In genomic region chr10:86842659-86843058, GRCm38 (mm10) we compare ENCODE assay signal across 19 mouse cellular contexts.
"Had no signal": no experiment of that assay in that cellular context is flagged by ENCODE, and none has a peak within 500 bp of the region (broad histone marks: within the 10 kb centered on the region; RNA-seq: fewer than 3 reads in every experiment).

No protein-coding gene starts in this region.

- H3K9ac ChIP-seq: limb, embryonic 12.5 days; limb, embryonic 15.5 days; liver, embryonic 14.5 days; liver, postnatal 0 days; lung, embryonic 14.5 days; midbrain, embryonic 12.5 days; midbrain, embryonic 15.5 days; neural tube, embryonic 13.5 days; stomach, embryonic 15.5 days had no signal

- H3K36me3 ChIP-seq: limb, embryonic 12.5 days; limb, embryonic 15.5 days; midbrain, embryonic 12.5 days; midbrain, embryonic 15.5 days; neural tube, embryonic 13.5 days; stomach, embryonic 15.5 days had no signal

- H3K4me1 ChIP-seq: limb, embryonic 15.5 days; midbrain, embryonic 12.5 days; midbrain, embryonic 15.5 days; neural tube, embryonic 13.5 days; stomach, embryonic 15.5 days had no signal

- H3K4me2 ChIP-seq: limb, embryonic 12.5 days; limb, embryonic 15.5 days; liver, embryonic 11.5 days; lung, embryonic 14.5 days; midbrain, embryonic 12.5 days; midbrain, embryonic 15.5 days; neural tube, embryonic 13.5 days; stomach, embryonic 15.5 days had no signal

- H3K9me3 ChIP-seq: limb, embryonic 12.5 days; limb, embryonic 15.5 days; midbrain, embryonic 12.5 days; midbrain, embryonic 15.5 days; neural tube, embryonic 13.5 days; stomach, embryonic 15.5 days had no signal

- DNase-seq: kidney, adult 18-20 months; kidney, adult 9 months; kidney, postnatal 14 days; kidney, postnatal 4 days; liver, postnatal 0 days; lung, embryonic 14.5 days; retina, postnatal 1 day; right cerebral cortex, postnatal 25 days; spleen, adult 18-20 months; thymus, postnatal 36 days had no signal

- H3K27ac ChIP-seq: limb, embryonic 12.5 days; limb, embryonic 15.5 days; liver, embryonic 14.5 days; macrophage; midbrain, embryonic 12.5 days; midbrain, embryonic 15.5 days; neural tube, embryonic 13.5 days; stomach, embryonic 15.5 days had no signal

- ATAC-seq: liver, postnatal 0 days; midbrain, embryonic 15.5 days had no signal

- H3K4me3 ChIP-seq: limb, embryonic 12.5 days; limb, embryonic 15.5 days; midbrain, embryonic 12.5 days; midbrain, embryonic 15.5 days; neural tube, embryonic 13.5 days; stomach, embryonic 15.5 days had no signal

- H3K27me3 ChIP-seq: midbrain, embryonic 12.5 days; midbrain, embryonic 15.5 days; neural tube, embryonic 13.5 days; stomach, embryonic 15.5 days had no signal
